Mouse (Mus musculus) olfactory bulb, adult 2 months (tissue): ENCODE results near the gene Lmbrd2.

Experiments used
- CTCF ChIP-seq: fragments of 200-500 bp; IDR thresholded peaks from 2 replicates; pipeline ENCODE4 v1.5.1; 2012; ENCODE audit warnings: low read depth, mild to moderate bottlenecking, low read length, moderate library complexity; ENCODE audit not compliant: insufficient read depth
- POLR2A ChIP-seq: fragments of 200-500 bp; IDR thresholded peaks from 2 replicates; pipeline ENCODE4 v1.6.1; 2012; ENCODE audit warnings: mild to moderate bottlenecking, low read depth, low read length, moderate library complexity; ENCODE audit not compliant: insufficient read depth

GRCm38 (mm10) chr15:9100446-9101077, 39.8 kb upstream of the Lmbrd2 start:
- TF ChIP-seq POLR2A: no peak
- no peak for TF ChIP-seq CTCF
